Mouse (Mus musculus) erythroblast, embryonic 14.5 days (primary cell): ENCODE measurements around the gene Fgf13.

Source experiments
- GATA1 ChIP-seq: IDR thresholded peaks from 2 replicates; pipeline ENCODE4 v1.6.1; 2012; ENCODE audit warnings: low read length, inconsistent platforms, mixed read lengths
- TAL1 ChIP-seq: IDR thresholded peaks from 3 replicates; pipeline ENCODE4 v1.6.1; 2012; ENCODE audit warnings: low read length, inconsistent platforms, mixed read lengths

GRCm38 (mm10) chrX:59243752-59244151 lies 324.1 kb downstream of the Fgf13 start:
- TF ChIP-seq GATA1 (no peak), TAL1 (no peak)
